Mouse (Mus musculus) stomach, embryonic 16.5 days (tissue): Measurements from ENCODE around the gene Szt2. TPM values are rescaled to one million over a fixed set of nuclear protein-coding genes. Genes with fewer than 3 reads are reported as not detected.

Experiments used
- ATAC-seq: fragments of 200-750 bp; cut with Nextera tagmentation; 2 replicates; pipeline ENCODE4 v1.8.0; 2017; ENCODE audit warnings: moderate number of reproducible peaks, moderate TSS enrichment; ENCODE audit not compliant: insufficient read depth, low FRiP score
- H3K27ac ChIP-seq: fragments of 300-500 bp; sonication (generic); 2 replicates; pipeline ENCODE4 v1.5.1; 2014; ENCODE audit warnings: low read length
- H3K27me3 ChIP-seq: fragments of 300-500 bp; sonication (generic); 2 replicates; pipeline ENCODE4 v1.6.1; 2014; ENCODE audit warnings: low read length, control low read depth, mixed read lengths; ENCODE audit not compliant: control insufficient read depth, insufficient read depth
- H3K36me3 ChIP-seq: fragments of 300-500 bp; sonication (generic); 2 replicates; pipeline ENCODE4 v1.6.1; 2014; ENCODE audit warnings: low read length; ENCODE audit not compliant: control insufficient read depth, insufficient read depth
- H3K4me1 ChIP-seq: fragments of 300-500 bp; sonication (generic); 2 replicates; pipeline ENCODE4 v1.6.1; 2014; ENCODE audit warnings: low read length, control low read depth, mixed read lengths; ENCODE audit not compliant: control insufficient read depth, insufficient read depth
- H3K4me2 ChIP-seq: fragments of 300-500 bp; sonication (generic); 2 replicates; pipeline ENCODE4 v1.6.1; 2014; ENCODE audit warnings: low read depth, low read length, mixed read lengths
- H3K4me3 ChIP-seq: fragments of 300-500 bp; sonication (generic); replicated peaks from 2 replicates; pipeline ENCODE4 v1.5.1; 2014; ENCODE audit warnings: mild to moderate bottlenecking, low read length
- H3K9ac ChIP-seq: fragments of 300-500 bp; sonication (generic); 2 replicates; pipeline ENCODE4 v1.6.1; 2014; ENCODE audit warnings: low read length
- H3K9me3 ChIP-seq: fragments of 300-500 bp; sonication (generic); replicated peaks from 2 replicates; pipeline ENCODE4 v1.6.1; 2016; ENCODE audit warnings: low read length, control low read depth; ENCODE audit not compliant: control insufficient read depth
- WGBS: fragments of 180-500 bp; shearing (Covaris S2); extraction: QIAGEN DNeasy Blood & Tissue Kit; methylation state at CpG from one replicate; pipeline ENCODE4 v1.1.7; 2014; 5-methylcytosine and 5-hydroxymethylcytosine counted together
- polyA plus RNA-seq: library from polyadenylated mRNA; unstranded; fragments of >200 nt; fragmentation: Nextera tagmentation; extraction: Ambion mirVana; gene quantifications from 2 replicates; pipeline ENCODE4 v1.2.1, GENCODE M21; 2015

Szt2 gene
- polyA plus RNA-seq, 1 experiment from 2014 or later, result 6.7 TPM

DNA sequence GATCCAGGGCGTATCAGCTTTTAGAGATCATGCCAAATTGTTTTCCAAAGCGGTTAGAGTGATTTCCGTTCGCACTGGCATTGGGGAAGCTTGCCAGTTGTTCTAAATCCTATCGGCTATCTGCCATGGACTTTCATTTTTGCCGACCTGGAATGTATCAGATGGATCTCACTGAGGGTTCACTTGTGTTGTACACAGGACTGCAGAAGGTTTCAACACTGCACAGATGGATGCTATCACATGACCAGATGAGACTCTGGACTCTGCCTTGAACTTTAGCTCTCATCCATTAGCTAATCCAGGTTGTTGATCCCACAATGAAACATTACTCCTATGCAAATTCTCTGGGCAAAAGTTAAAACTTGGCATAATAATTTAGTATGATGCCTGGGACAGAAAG, 52.3 kb downstream of the Szt2 start:
- 78% methylated on average over 6 of the region's 6 CpGs for WGBS
- Histone ChIP-seq H3K9me3 (no peaks in the 10 kb centered on the region), H3K9ac (no peak overlapping the region), H3K27me3 (no peaks in the 10 kb centered on the region), H3K27ac (no peak overlapping the region), H3K4me2 (no peak overlapping the region), H3K36me3 (no peaks in the 10 kb centered on the region; the same call in 1 of the 2 replicates), H3K4me1 (peaks cover 9% of the 10 kb centered on the region), H3K4me3 (no peak overlapping the region)
- no peak for ATAC-seq

DNA sequence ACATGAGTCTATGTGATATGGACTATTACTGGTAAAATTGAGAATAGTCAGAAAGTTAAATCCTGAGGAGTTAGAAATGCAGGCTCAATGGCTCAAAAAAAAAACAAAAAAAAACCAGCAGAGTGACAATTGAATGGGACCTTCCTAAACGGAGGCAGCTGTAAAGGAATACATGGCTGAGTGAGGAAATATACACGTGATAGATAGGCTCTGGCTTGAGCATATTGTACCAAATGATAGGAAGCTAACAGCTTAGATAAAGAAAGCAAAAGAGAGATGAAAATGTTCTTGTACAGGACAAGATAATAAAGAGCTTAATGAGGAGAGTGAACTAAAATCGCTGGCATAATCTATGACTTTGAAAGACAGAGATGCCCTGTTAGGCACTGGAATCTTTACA, 54.8 kb downstream of the Szt2 start:
- Histone ChIP-seq H3K9me3 (no peaks in the 10 kb centered on the region), H3K27ac (no peak overlapping the region), H3K4me1 (no peaks in the 10 kb centered on the region; the same call in 1 of the 2 replicates), H3K9ac (no peak overlapping the region), H3K4me3 (no peak overlapping the region), H3K36me3 (no peaks in the 10 kb centered on the region), H3K4me2 (no peak overlapping the region), H3K27me3 (no peaks in the 10 kb centered on the region)
- 72% methylated on average over 3 of the region's 3 CpGs for WGBS
- no peak for ATAC-seq

DNA sequence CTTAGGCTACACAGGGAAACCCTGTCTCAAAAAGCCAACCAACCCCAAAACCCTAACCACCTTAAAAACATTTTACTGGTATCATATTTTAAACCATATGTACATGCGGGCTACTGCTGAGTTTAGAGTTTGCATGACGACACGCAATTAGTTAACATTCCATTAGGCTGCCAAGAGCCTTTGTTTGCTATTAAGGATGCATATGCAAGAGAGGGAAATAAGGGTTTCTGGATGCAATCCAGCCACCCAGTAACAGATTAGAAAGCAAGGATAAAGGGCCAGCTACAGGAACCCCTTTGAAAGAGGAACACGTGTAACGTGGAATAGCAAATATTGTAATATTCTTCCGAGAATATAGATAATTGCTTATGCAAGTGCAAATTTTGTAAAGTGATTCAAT, 55.4 kb downstream of the Szt2 start:
- no peaks in the 10 kb centered on the region for H3K36me3 ChIP-seq
- H3K27me3 ChIP-seq, result no peaks in the 10 kb centered on the region
- H3K4me3 ChIP-seq, result no peak overlapping the region
- no peak overlapping the region for H3K9ac ChIP-seq
- H3K4me1 ChIP-seq, result no peaks in the 10 kb centered on the region
- no peak overlapping the region for H3K27ac ChIP-seq
- 77% methylated on average over 6 of the region's 6 CpGs for WGBS
- no peak overlapping the region for H3K4me2 ChIP-seq
- H3K9me3 ChIP-seq, result no peaks in the 10 kb centered on the region
- ATAC-seq, result no peak

DNA sequence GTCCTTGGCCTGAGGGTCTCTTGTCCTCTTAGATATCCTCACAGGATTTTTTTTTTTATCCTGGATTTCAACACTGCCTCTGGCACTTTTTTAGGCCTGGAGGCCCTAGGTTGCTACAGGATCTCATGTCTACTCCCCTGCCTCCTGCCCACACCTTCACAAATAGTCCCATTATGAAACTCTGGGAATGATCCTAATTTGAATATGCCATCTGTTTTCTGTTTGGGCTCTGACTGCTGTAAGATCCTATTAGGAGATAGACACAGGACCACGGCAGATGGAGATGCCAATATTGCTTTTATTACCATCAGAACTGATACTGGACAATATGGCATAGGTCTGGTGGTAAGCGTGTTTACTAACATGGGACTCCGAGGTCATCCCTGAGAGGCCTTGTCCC, 57.2 kb downstream of the Szt2 start:
- Histone ChIP-seq H3K4me2 (no peak overlapping the region), H3K36me3 (no peaks in the 10 kb centered on the region), H3K27me3 (no peaks in the 10 kb centered on the region), H3K9ac (no peak overlapping the region), H3K9me3 (no peaks in the 10 kb centered on the region), H3K4me3 (no peak overlapping the region), H3K27ac (no peak overlapping the region), H3K4me1 (no peaks in the 10 kb centered on the region)
- WGBS, result 81% methylated on average over 3 of the region's 3 CpGs
- ATAC-seq, result no peak

DNA sequence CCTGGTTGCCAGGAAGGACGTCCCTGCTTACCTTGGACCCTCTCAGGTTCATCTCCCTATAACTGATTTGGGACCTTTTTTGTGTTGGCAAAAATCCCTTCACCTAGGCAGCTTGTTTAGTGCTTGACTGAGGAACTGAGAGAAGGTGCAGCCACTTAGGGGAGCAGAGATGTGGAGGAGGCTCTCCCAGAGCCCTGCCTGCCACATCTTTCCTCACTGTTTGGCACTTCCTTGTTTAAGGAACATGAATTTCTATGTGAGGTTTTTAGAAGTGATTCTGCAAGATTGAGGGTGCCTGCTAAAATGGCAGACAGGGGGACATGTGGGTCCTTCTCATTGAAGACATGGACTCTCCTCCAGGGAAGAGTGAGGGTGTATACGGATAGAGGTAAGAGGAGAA, 58.2 kb downstream of the Szt2 start:
- Histone ChIP-seq H3K9me3 (no peaks in the 10 kb centered on the region), H3K27ac (no peak overlapping the region), H3K4me2 (no peak overlapping the region), H3K36me3 (no peaks in the 10 kb centered on the region), H3K4me3 (no peak overlapping the region), H3K4me1 (no peaks in the 10 kb centered on the region), H3K27me3 (no peaks in the 10 kb centered on the region), H3K9ac (no peak overlapping the region)
- ATAC-seq, result no peak
- 75% methylated on average over 2 of the region's 2 CpGs for WGBS

DNA sequence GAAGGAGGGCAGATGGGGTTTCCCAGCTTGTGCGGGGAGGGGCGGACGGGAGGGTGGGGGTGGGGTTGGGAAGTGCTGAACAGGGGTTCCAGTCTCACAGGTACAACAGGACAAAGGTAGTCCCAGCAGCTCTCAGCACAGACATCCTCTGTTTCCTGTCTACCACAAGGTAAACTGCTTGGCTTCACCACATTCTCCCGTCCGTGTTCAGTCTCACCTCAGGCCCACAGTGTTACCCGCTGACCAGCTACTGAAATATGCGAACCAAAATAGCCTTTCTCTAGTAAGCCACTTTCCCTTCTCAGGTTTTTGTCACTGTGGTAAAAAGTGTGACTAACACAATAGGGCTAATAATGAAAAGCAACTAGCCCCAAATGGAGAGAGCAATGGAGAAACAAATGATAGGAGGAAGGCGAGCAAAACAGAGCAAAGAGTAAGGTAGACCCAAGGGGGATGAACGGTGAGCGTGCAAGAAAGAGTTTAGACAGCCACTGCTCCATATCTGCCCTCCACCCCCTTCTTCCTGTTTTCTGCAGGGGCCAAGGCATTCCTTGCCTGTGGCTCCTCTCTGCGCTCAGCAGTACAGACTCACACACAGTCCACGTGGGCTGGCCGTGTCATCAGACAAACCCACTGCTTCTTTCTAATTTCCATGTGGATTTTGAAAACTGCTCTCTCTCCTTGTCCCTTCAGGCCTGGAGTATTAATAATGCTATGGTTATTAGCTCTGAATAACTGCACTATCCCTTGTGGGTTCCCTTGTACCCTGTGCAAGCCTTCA, 61.4 kb downstream of the Szt2 start:
- Histone ChIP-seq H3K4me1 (no peaks in the 10 kb centered on the region), H3K4me3 (no peak overlapping the region), H3K36me3 (no peaks in the 10 kb centered on the region), H3K27me3 (no peaks in the 10 kb centered on the region), H3K27ac (no peak overlapping the region), H3K9ac (no peak overlapping the region), H3K4me2 (no peak overlapping the region), H3K9me3 (no peaks in the 10 kb centered on the region)
- no peak for ATAC-seq
- WGBS, result 46% methylated on average over 13 of the region's 13 CpGs

DNA sequence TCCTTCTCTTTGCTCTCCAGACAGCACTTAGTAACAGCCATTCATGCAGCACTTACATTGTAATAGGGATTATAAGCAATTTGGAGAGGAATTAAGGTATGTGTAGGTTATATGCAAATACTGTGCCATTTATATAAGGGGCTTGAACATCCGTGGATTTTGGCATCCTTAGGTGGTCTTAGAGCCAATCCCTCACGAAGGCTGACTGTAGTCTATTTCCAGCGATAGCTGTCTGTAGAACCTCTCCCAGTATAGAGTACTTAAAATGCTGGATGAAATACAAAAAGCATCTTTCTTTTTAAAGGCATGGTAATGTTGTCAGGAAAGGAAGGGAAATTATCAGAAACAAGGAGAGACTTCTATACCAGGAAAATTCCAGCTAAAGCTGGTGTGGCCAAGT, 67.6 kb downstream of the Szt2 start:
- no peak overlapping the region for H3K4me3 ChIP-seq
- no peaks in the 10 kb centered on the region for H3K9me3 ChIP-seq
- no peaks in the 10 kb centered on the region for H3K36me3 ChIP-seq
- 77% methylated on average over 3 of the region's 3 CpGs for WGBS
- H3K4me1 ChIP-seq, result no peaks in the 10 kb centered on the region
- no peaks in the 10 kb centered on the region for H3K27me3 ChIP-seq
- no peak overlapping the region for H3K9ac ChIP-seq
- H3K27ac ChIP-seq, result no peak overlapping the region
- no peak overlapping the region for H3K4me2 ChIP-seq
- no peak for ATAC-seq

DNA sequence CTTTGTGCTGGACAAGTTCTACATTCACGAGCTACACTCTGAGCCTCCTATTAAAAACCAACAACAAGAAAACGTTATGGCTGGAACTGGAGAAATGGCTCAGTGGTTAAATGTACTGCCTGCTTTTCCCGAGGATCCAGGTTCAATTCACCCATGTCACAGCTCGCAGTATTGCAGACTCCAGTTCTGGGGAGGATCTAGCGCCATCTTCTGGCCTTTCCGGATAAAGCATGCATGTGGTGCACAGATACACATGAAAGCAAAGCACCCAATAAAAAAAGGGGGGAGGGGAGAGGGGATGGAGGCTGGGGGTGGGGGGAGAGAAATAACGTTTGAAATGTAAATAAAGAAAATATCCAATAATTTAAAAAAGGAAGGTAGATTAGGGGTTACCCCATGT, 72.4 kb downstream of the Szt2 start:
- no peak overlapping the region for H3K27ac ChIP-seq
- no peak overlapping the region for H3K4me2 ChIP-seq
- no peak overlapping the region for H3K4me3 ChIP-seq
- H3K9me3 ChIP-seq, result no peaks in the 10 kb centered on the region
- no peaks in the 10 kb centered on the region for H3K27me3 ChIP-seq
- 20% methylated on average over 7 of the region's 7 CpGs for WGBS
- H3K36me3 ChIP-seq, result no peaks in the 10 kb centered on the region
- no peak for ATAC-seq
- peaks cover 5% of the 10 kb centered on the region for H3K4me1 ChIP-seq
- H3K9ac ChIP-seq, result no peak overlapping the region

DNA sequence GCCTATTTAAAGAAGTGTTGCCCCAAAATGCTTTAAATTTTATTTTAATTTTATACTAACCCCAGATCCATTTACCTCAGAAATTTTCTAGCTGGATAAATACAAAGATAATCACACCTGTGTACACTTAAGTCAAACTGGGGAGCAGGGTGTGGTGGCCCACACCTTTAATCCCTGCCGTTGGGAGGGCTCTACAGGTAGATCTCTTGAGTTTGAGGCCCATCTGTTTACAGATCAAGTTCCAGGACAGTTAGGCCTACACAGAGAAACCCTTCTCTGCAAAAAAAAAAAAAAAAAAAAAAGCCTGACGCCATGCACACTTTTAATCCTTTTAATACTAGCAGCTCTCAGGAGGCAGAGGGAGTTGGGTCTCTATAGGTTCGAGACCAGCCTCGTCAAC, 73.1 kb downstream of the Szt2 start:
- H3K4me1 ChIP-seq, result peaks cover 9% of the 10 kb centered on the region
- 61% methylated on average over 4 of the region's 4 CpGs for WGBS
- no peak overlapping the region for H3K9ac ChIP-seq
- no peak overlapping the region for H3K27ac ChIP-seq
- H3K36me3 ChIP-seq, result no peaks in the 10 kb centered on the region
- H3K9me3 ChIP-seq, result no peaks in the 10 kb centered on the region
- H3K4me3 ChIP-seq, result no peak overlapping the region
- ATAC-seq, result no peak
- no peak overlapping the region for H3K4me2 ChIP-seq
- no peaks in the 10 kb centered on the region for H3K27me3 ChIP-seq
